Comparison of ENCODE assay signal across 8 mouse cellular contexts in genomic region chr17:27325002-27325460, GRCm38 (mm10).
DNase-seq lines count a peak whose midpoint lies in the region; ATAC-seq and TF ChIP-seq lines count a peak whose summit lies in the region.

No protein-coding gene starts in this region.

- 8% methylated on average over 18 of the region's 18 CpGs for WGBS in embryonic facial prominence, embryonic 13.5 days
- WGBS in heart, embryonic 14.5 days, result 4% methylated on average over 18 of the region's 18 CpGs
- 6% methylated on average over 18 of the region's 18 CpGs for WGBS in lung, embryonic 16.5 days

- no peak overlapping the region for H3K9ac ChIP-seq in embryonic facial prominence, embryonic 13.5 days
- H3K9ac ChIP-seq in heart, embryonic 14.5 days (ENCODE audit: low read length), result no peak overlapping the region
- no peak overlapping the region for H3K9ac ChIP-seq in lung, embryonic 16.5 days (ENCODE audit: low read length)

- peaks cover 22% of the 10 kb centered on the region for H3K27me3 ChIP-seq in embryonic facial prominence, embryonic 13.5 days
- H3K27me3 ChIP-seq in heart, embryonic 14.5 days (ENCODE audit: control insufficient read depth, insufficient read depth, low read length), result peaks cover 20% of the 10 kb centered on the region
- H3K27me3 ChIP-seq in lung, embryonic 16.5 days (ENCODE audit: control insufficient read depth, insufficient read depth, low read depth, low read length), result peaks cover 3% of the 10 kb centered on the region; the same call in 1 of the 2 replicates

- no peak overlapping the region for H3K27ac ChIP-seq in left cerebral cortex, adult 2 months
- H3K27ac ChIP-seq in embryonic facial prominence, embryonic 13.5 days, result no peak overlapping the region
- H3K27ac ChIP-seq in heart, embryonic 14.5 days (replicated peaks in 1 of 2; ENCODE audit: control insufficient read depth in 1 of 2, insufficient read depth in 1 of 2, low read depth in 2 of 2, low read length in 2 of 2), result no peak overlapping the region
- no peak overlapping the region for H3K27ac ChIP-seq in lung, embryonic 16.5 days (ENCODE audit: low read length)

- no peaks in the 10 kb centered on the region for H3K36me3 ChIP-seq in embryonic facial prominence, embryonic 13.5 days
- H3K36me3 ChIP-seq in heart, embryonic 14.5 days (ENCODE audit: control insufficient read depth, insufficient read depth, low read length), result no peaks in the 10 kb centered on the region
- H3K36me3 ChIP-seq in lung, embryonic 16.5 days (ENCODE audit: control insufficient read depth, insufficient read depth, low read length), result no peaks in the 10 kb centered on the region

- intact Hi-C loops in left cerebral cortex, adult 2 months (cut with DNase I), result no loop called here

- peak overlapping the region; percentile 55 for H3K4me2 ChIP-seq in embryonic facial prominence, embryonic 13.5 days
- H3K4me2 ChIP-seq in heart, embryonic 14.5 days (ENCODE audit: low read length), result peak overlapping the region; percentile 56
- H3K4me2 ChIP-seq in lung, embryonic 16.5 days (ENCODE audit: low read depth, low read length), result peak overlapping the region; percentile 47

- peaks cover 10% of the 10 kb centered on the region for H3K4me1 ChIP-seq in embryonic facial prominence, embryonic 13.5 days
- peaks cover 3 to 7% of the 10 kb centered on the region in 2 experiments; a peak in 2 of 4 replicates for H3K4me1 ChIP-seq in heart, embryonic 14.5 days (ENCODE audit: control insufficient read depth in 2 of 2, insufficient read depth in 2 of 2, low read length in 2 of 2)
- 0 out of 2 replicates have a peak, but pooled peaks cover 2% of the 10 kb centered on the region for H3K4me1 ChIP-seq in lung, embryonic 16.5 days (replicated peaks; ENCODE audit: control insufficient read depth, insufficient read depth, low read length)

- H3K9me3 ChIP-seq in embryonic facial prominence, embryonic 13.5 days, result no peaks in the 10 kb centered on the region; the same call in 1 of the 2 replicates
- no peaks in the 10 kb centered on the region for H3K9me3 ChIP-seq in heart, embryonic 14.5 days (ENCODE audit: control insufficient read depth, low read length)
- no peaks in the 10 kb centered on the region for H3K9me3 ChIP-seq in lung, embryonic 16.5 days (ENCODE audit: control insufficient read depth, low read length)

- peak; percentile 69 for ATAC-seq in embryonic facial prominence, embryonic 13.5 days (ENCODE audit: insufficient number of reproducible peaks, insufficient read depth, low FRiP score, low TSS enrichment, low read depth)
- ATAC-seq in heart, embryonic 14.5 days (ENCODE audit: insufficient number of reproducible peaks, insufficient read depth, low FRiP score, low read depth), result peak; percentile 48; the same call in 1 of the 2 replicates
- peak; percentile 93 for ATAC-seq in lung, embryonic 16.5 days (ENCODE audit: low read depth)

- peak overlapping the region; percentile 2; the same call in 1 of the 2 replicates for H3K4me3 ChIP-seq in left cerebral cortex, adult 2 months
- peak overlapping the region; percentile 31 for H3K4me3 ChIP-seq in embryonic facial prominence, embryonic 13.5 days
- H3K4me3 ChIP-seq in heart, embryonic 14.5 days (ENCODE audit: control insufficient read depth in 1 of 2, insufficient read depth in 1 of 2, low read depth in 1 of 2, low read length in 2 of 2), result peak overlapping the region; percentile 2 to 24; a peak in 3 of 4 replicates
- H3K4me3 ChIP-seq in lung, embryonic 16.5 days (ENCODE audit: low read length), result peak overlapping the region; percentile 29

- DNase-seq in left cerebral cortex, adult 2 months (ENCODE audit: extremely low spot score in 1 of 2, low spot score in 2 of 2), result peak in 1 of 2 experiments; percentile 54
- no peak for DNase-seq in left cerebral cortex, adult 11 months (ENCODE audit: low spot score)
- DNase-seq in kidney, postnatal 10 days, result peak; percentile 90
- DNase-seq in ovary, postnatal 14 days (ENCODE audit: low spot score), result peak; percentile 73
- DNase-seq in thymus, postnatal 14 days, result peak; percentile 73

- TF ChIP-seq CTCF in left cerebral cortex, adult 2 months (IDR thresholded peaks at IDR 0.05), result no peak
